Mouse (Mus musculus) adrenal gland, adult 2 months (tissue): ENCODE measurements around the gene Mrpl19. TPM values are rescaled to one million over a fixed set of nuclear protein-coding genes. Genes with fewer than 3 reads are reported as not detected.

Source experiments
- DNase-seq: peaks from one replicate; pipeline ENCODE4 v3.0.0; 2021
- long read RNA-seq: library from polyadenylated mRNA; stranded (forward); transcript quantifications from one replicate; pipeline ENCODE4 v2.0.0, GENCODE M21; 2021
- polyA plus RNA-seq: library from polyadenylated mRNA; depleted of rRNA; stranded (reverse); fragments of >200 nt; gene quantifications from 2 replicates; pipeline ENCODE4 v1.2.3, GENCODE M21; 2012; rRNA removed
- total RNA-seq, 2 experiments: library from RNA; stranded (reverse); gene quantifications; 2 replicates each; pipeline ENCODE4 v1.2.3; 2021

The Mrpl19 gene
- total RNA-seq (10 to 100 TPM; 31.2 to 42.8 TPM), polyA plus RNA-seq (5.2 and 5.8 TPM in 2 replicates)
- long read RNA-seq, full-length matches to known transcripts = 28 of 36 reads
- long read RNA-seq, partial matches to known transcripts = 1 of 36 reads
- long read RNA-seq, other reads (novel, unspliced or antisense) = 7 of 36 reads

GRCm38 (mm10) chr6:81965296-81966067, at the start of gene Mrpl19:
Gene Mrpl19 (minus strand): TSS chr6:81965958.
- DNase-seq = peak; percentile 95

DNA sequence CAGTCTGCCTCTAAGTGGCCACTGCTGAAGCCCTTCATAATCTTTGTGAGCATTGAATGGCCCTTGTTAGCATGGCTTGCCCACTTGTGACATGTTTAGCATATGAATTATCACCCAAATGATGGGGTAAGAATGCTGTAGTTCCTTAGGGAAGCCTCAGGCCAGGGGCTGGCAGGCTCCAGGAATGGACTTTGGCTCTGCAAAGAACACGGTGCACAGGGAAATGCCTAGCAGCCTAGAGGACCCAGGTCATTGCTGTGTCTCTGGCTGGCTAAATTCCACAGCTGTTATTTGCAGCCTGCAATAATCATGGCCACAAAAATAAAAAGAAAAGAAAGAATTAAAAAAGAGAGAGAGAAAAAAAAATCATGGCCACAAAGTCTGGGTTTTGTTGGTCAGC, 46.6 kb upstream of the Mrpl19 start:
- DNase-seq = peak; percentile 6

DNA sequence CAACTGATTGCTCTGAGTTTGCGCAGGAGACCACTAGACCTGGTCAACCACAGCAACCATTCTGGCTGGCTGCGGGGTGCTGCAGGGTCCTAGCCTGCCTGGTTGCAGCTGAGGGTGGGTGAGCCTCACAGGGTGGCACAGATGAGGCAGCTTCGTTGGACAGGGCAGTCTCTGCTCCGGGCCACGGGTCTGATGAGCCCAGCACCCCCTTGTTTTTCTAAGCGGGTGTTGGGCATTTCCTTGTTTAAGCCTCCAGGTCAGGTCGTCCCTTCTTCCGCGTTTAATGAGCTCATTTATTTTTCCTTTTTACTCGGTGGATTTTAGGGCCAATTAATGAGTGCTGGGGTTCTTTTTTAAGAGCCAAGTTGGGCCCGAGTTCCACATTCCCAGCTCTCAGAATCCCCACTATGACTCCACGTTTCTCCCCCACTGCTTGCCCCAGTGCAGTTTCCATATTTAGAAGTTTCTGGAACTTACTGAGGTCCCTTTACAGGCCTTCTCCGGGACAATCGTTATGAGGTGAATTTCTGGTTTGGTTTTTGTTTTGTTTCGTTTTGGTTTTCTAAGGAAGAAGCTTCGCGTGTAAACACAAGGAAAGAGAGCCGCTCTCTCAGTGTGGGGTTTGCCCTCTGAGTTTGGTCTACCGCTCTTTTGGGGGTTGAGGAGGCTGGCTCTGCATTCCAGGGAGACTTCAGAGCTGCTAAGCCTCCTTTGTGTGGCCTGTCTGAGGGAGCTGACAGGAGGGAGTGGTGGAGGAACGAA, 24.5 kb upstream of the Mrpl19 start:
- DNase-seq = no peak

DNA sequence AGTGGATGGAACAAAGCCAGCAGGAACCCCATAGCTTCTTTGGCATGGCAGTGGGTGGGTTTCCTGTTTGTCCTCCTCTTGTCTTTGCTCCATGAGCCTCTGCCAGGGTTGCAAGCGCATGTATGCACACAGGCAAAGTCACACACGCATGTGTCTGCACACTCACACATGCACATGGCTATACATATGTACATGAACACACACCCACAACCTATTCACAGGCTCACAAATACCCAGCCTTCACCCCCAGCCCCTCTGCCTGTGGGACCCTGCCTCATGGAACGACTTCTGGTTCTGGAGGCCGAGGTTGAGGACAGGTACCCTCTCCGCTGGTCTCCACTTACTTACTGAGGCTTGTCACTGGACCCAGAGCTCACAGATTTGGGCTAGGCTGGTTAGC, 22.6 kb upstream of the Mrpl19 start:
- no peak for DNase-seq

DNA sequence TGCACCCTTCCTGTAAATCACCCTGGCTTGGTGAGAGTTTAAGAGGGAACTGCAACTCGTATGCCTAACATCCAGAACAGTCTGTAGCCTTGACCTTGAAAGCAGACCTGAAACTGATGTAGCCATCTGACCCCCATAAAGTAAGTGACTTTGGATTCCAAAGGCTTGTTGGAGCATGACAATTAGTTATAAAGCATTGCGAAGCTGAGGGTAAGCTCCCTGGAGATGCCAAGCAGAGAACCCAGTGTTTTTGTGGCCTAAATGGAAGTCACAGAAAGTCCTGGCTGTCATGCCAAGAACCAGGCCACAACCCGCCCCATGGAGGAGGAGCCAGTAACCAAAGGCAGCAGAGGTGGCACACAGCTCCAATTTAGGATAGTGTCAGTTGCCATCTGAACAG, 21.8 kb upstream of the Mrpl19 start:
- DNase-seq = peak; percentile 55

DNA sequence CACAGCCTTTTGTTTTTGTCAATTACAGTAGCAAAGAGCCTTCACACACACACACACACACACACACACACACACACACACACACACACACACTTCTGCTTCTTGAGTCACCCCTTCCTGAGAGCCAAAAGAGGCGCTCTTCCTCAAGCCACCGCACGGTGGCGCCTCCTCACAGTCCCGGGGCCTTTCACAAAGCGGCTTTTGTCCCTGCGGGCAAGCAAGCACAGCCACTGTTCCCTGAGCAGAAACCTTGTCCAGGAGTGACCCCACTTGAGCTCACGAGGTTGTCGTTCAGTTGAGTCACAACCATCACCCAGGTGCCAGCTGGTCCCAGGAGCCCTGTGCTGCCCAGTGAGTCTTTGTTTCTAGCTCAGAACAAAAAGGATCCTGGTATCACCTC, 21.3 kb upstream of the Mrpl19 start:
- peak; percentile 88 for DNase-seq

DNA sequence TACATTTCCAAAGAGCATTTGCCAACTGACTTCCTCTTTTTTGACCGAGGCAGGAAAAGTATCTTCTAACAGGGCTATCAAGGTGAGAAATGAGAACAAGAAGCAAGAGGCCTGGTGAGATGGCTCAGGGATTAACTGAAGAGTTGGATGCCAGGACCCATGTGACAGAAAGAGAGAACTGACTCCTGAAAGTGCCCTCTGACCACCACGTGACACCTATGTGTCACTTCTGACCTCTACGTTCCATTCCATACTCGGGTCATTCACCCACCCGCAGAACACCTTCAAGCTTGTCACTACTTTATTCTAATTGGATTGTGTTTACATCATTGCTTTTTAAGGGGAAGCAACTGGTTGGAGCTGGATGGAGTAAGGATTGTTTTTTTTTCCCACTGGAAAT, 20.8 kb upstream of the Mrpl19 start:
- no peak for DNase-seq

- DNase-seq = no peak
These were observed 20.4 kb upstream of the Mrpl19 start for GRCm38 (mm10) chr6:81986171-81986570.

GRCm38 (mm10) chr6:81979286-81979685, 13.5 kb upstream of the Mrpl19 start:
- no peak for DNase-seq

DNA sequence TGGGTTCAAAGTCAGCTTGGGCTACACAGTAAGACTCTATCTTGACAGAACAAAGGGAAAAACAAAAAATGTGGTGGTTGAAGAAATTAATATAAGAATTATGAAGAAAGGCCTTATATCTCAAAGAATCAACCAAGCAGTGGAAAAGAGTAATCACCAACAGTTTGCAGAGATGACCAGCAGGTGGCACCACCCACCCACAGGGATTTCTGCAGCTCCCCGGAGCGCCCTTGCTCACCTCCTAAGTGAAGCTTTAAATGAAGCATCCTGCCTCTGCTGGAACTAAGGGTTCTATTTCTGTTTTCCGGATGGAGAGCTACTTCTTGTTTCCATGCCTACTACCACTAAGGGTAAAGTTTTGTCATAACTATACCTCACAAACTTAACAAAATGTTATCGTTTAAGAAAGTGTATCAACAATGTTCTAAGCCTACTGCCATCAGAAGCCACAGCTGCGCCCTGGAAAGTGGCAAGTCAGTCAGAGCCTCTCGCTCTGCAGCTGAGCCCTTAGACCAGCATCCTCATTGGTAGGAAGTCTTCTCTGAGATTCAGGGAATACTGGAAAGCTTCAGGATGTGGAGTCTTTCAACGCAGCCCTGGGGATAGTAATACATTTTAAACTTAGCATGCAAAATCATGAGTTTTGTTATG, 10.3 kb upstream of the Mrpl19 start:
- DNase-seq = peak; percentile 74

DNA sequence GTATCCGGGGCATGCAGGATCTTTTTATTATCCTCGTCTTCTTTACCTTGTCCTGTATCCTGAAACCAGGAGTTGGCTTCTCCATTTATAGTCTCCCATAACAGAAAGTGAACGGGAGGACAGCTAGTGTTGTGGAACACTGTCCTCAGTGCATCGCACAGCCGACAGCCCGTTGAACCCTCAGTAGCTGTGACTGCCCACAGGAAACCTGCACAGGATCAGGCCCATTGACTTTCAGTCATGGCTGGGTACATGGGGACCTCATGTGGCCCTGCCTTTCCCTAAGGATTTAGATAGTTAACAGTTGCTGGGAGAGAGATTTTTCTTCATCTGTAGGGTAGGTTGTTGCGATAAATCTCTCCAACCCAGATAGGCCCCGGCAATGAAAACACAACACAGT, 6.8 kb upstream of the Mrpl19 start:
- DNase-seq = no peak

- no peak for DNase-seq
These were observed 5.4 kb upstream of the Mrpl19 start for GRCm38 (mm10) chr6:81971196-81971595.

DNA sequence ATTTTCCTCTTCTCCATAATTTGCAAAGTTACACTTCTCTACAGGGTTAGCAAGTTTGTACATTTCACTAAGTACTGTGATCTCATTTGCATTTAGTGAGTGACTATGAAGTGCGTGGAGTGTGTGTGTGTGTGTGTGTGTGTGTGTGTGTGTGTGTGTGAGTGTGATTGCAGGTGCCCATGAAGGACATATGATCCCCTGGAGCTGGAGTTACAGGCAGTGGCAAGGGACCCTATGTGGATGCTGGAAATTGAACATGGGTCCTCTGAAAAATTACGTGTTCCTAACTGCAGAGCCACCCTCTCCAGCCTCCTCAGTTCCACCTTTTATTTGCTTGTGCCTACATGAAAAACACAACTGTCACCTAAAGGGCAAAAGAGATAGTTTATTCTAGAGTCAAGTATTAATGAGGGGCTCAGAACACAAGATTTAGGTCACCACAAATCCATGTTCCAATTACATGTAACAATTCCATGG, 348 bp upstream of the Mrpl19 start:
- no peak for DNase-seq

DNA sequence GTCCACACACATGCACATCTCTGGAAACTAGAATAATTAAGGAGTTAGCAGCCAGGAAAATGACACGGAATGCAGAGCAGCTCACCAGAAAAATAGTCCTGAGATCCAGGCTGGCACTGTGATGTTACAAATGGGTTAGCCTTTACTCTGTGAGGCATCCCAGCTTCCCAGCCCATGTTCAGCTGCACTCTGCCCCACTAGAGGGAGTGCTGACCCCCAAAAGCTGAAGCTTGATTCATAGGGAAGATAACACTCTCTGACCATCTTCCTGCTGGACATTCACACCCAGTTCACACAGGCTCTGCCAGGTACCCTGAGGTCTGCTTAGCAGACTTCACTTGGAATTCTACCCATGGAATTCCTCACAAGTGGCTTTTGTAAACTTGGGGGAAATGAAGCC, 5.5 kb downstream of the Mrpl19 start:
- DNase-seq = no peak

DNA sequence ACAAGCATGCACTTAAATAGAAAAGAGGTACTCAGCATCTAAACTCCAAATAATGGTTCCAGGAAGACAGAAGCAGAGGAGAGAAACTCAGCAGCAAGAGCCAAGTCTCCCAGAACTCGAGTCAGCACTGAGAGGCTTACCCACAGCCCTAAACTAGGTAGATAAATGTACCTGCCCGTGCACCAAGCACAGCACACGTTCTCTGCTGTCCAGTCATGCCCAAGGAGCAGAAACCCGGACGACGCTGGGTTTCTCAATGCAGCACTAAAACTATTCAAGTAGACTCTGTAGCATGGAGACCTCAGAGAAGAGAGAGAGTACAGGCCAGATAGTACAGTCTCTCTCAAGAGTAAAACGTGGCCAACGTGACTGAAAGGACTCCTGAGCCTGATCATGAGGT, 5.9 kb downstream of the Mrpl19 start:
- no peak for DNase-seq

GRCm38 (mm10) chr6:81957992-81958391, 7.8 kb downstream of the Mrpl19 start:
- DNase-seq = no peak

GRCm38 (mm10) chr6:81956399-81956798, 9.4 kb downstream of the Mrpl19 start:
- no peak for DNase-seq

DNA sequence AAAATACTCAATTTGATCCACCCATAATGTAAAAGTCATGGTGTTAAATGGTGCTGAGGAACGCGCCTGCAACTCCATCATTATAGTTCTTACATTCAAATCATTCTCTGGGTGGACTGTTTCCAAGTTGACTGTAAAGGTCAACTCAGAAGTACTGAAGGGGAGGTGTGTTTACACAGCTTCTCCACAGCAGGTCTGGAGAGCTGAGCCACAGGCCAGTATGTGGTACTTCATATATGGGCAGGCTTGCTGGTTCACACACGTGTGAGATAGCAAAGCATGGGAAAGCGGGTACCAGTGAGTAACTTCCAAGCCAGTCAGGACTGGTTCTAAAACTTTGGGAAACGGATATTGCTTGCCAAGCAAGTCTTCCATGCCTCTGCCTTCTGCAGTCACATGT, 10.6 kb downstream of the Mrpl19 start:
- no peak for DNase-seq

GRCm38 (mm10) chr6:81946906-81947305, 18.9 kb downstream of the Mrpl19 start:
- no peak for DNase-seq

DNA sequence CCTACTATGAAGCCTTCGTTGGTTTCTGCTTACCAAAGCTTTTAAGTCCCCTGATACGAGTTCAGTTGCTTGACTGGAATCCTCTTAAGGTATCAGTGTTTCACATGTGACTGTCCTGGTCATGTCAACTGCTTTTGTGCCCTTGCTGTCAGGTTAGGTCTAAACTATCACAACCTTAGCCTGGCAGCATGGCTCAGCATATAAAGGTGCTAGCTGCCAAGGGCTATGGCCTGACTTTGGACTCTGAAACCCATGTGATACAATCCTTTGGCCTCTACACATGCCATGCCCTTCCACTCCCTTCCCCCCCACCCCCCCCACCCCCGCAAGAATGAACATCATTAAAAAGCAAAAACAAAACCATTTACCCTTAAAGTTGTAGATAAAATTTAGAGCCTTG, 21.3 kb downstream of the Mrpl19 start:
- DNase-seq = no peak

GRCm38 (mm10) chr6:81943281-81943680, 22.5 kb downstream of the Mrpl19 start:
- peak; percentile 63 for DNase-seq

DNA sequence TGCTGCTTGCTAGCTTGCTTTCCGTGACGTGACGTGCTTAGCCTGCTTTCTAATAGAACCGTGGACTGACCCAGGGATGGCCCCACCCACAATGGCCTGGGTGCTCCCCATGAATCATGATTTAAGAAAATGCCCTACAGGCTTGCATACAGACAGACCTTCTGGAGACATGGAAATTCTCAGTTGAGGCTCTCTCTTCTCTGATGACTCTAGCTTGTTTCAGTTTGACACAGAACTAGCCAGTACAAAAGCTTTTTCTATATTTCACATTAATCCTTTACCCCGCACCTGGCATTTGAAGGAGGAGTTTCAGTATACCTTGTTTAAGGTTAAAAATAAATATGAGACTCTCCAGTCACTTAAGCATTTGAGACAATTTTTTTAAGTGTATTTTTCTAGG, 24.0 kb downstream of the Mrpl19 start:
- DNase-seq = no peak

DNA sequence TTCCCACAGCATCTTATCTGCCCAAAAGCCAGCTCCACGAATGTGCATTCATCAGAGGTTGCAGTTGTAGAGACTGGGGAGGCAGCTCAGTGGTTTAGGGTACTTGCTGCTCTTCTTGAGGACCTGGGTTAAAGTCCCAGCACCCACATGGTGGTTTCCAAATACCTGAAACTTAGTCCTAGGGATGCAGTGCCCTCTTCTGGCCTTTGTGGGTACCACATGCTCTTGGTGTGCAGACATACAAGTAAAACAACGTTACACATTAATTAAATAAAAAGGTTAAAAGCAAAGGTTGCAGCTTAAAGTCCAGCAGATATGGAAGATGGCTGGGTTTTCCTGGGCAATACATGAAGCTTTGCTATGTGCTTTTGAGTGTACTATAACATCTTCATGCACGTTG, 32.5 kb downstream of the Mrpl19 start:
- no peak for DNase-seq
